Mouse (Mus musculus): Measurements from ENCODE around the gene Eif4g3. TPM values are rescaled to one million over a fixed set of nuclear protein-coding genes. Genes with fewer than 3 reads are reported as not detected.

Gene Eif4g3
- polyA plus RNA-seq, 1 experiment from 2014 or later: 49.5 TPM

GRCm38 (mm10) chr4:138180719-138181118 lies 187.9 kb downstream of the Eif4g3 start:
- no peak overlapping the region for H3K4me3 ChIP-seq (replicated peaks)
- no peaks in the 10 kb centered on the region for H3K4me1 ChIP-seq
- H3K27me3 ChIP-seq (replicated peaks): no peaks in the 10 kb centered on the region
- no peaks in the 10 kb centered on the region for H3K9me3 ChIP-seq (replicated peaks)
- peaks cover 93% of the 10 kb centered on the region for H3K36me3 ChIP-seq
- no peak overlapping the region for H3K27ac ChIP-seq (replicated peaks)
- H3K9ac ChIP-seq (replicated peaks): no peak overlapping the region
- 95% methylated on average over 4 of the region's 4 CpGs for WGBS
- no peak for ATAC-seq (ENCODE audit: low FRiP score)
- no peak overlapping the region for H3K4me2 ChIP-seq

DNA sequence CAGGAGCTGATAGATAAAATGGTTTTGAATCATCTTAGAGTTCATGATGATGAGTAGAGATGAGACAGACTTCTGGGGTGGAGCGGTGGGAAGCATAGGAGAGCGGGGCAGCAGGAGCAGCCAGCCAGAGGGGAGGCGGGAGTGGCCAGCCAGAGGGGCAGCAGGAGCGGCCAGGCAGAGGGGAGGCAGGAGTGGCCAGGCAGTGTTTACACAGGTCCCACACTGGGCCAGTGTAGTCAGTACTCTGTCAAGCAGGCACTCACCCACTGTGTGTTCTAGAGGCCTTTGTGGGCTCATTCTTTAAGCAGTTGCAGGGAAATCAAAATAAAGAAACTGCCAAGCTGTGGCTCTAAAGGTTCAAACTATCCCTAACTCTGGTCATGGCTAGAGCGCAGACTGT lies 191.2 kb downstream of the Eif4g3 start:
- no peak for ATAC-seq (ENCODE audit: low FRiP score)
- H3K36me3 ChIP-seq: peaks cover 90% of the 10 kb centered on the region
- no peaks in the 10 kb centered on the region for H3K9me3 ChIP-seq (replicated peaks)
- no peak overlapping the region for H3K27ac ChIP-seq (replicated peaks)
- WGBS: 96% methylated on average over 5 of the region's 5 CpGs
- H3K9ac ChIP-seq (replicated peaks): no peak overlapping the region
- H3K27me3 ChIP-seq (replicated peaks): no peaks in the 10 kb centered on the region
- no peak overlapping the region for H3K4me2 ChIP-seq
- H3K4me3 ChIP-seq (replicated peaks): no peak overlapping the region
- no peaks in the 10 kb centered on the region for H3K4me1 ChIP-seq

DNA sequence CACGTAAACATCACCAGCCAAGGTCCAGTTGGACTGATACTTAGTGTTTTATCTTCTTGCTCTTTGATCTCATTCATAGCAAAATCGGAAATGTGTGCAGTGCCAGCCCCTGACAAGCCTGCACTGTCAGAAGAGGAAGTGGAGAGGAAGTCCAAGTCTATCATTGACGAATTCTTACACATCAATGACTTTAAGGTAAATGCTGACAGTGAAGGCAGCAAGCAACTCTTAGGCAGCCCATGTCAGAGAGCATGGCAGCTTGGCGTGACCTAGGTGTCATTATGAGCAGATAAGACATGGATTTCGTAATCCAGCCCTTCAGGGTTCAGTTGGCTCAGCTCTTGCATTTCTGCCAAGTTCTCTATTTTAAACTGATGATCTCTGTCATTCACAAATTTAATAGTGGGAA lies 191.8 kb downstream of the Eif4g3 start:
- WGBS: 92% methylated on average over 5 of the region's 5 CpGs
- no peaks in the 10 kb centered on the region for H3K9me3 ChIP-seq (replicated peaks)
- no peak overlapping the region for H3K9ac ChIP-seq (replicated peaks)
- peaks cover 91% of the 10 kb centered on the region for H3K36me3 ChIP-seq
- ATAC-seq (ENCODE audit: low FRiP score): no peak
- H3K4me3 ChIP-seq (replicated peaks): no peak overlapping the region
- no peaks in the 10 kb centered on the region for H3K4me1 ChIP-seq
- no peak overlapping the region for H3K27ac ChIP-seq (replicated peaks)
- H3K4me2 ChIP-seq: no peak overlapping the region
- H3K27me3 ChIP-seq (replicated peaks): no peaks in the 10 kb centered on the region

GRCm38 (mm10) chr4:138185961-138186360 lies 193.1 kb downstream of the Eif4g3 start:
- Histone ChIP-seq H3K4me1 (no peaks in the 10 kb centered on the region), H3K4me3 (replicated peaks) (no peak overlapping the region), H3K4me2 (no peak overlapping the region), H3K27me3 (replicated peaks) (no peaks in the 10 kb centered on the region), H3K27ac (replicated peaks) (no peak overlapping the region), H3K9me3 (replicated peaks) (no peaks in the 10 kb centered on the region), H3K9ac (replicated peaks) (no peak overlapping the region), H3K36me3 (peaks cover 91% of the 10 kb centered on the region)
- ATAC-seq (ENCODE audit: low FRiP score): no peak
- 96% methylated on average over 7 of the region's 7 CpGs for WGBS

DNA sequence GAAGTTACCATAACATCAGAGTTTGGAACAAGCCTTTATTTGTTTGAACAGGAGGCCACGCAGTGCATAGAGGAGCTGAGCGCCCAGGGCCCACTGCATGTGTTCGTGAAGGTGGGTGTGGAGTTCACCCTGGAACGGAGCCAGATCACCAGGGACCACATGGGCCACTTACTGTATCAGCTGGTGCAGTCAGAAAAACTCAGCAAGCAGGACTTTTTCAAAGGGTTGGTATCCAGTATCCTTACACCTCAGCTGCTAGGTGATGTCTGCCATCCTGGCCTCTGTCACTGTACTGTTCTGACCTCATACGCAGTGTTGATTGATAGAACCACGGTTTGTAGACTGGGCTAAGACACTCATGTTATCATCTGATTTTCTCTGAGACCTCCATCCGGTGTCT lies 195.2 kb downstream of the Eif4g3 start:
- H3K27me3 ChIP-seq (replicated peaks): no peaks in the 10 kb centered on the region
- H3K9ac ChIP-seq (replicated peaks): no peak overlapping the region
- no peak overlapping the region for H3K27ac ChIP-seq (replicated peaks)
- H3K4me2 ChIP-seq: no peak overlapping the region
- no peak overlapping the region for H3K4me3 ChIP-seq (replicated peaks)
- H3K36me3 ChIP-seq: peaks cover 93% of the 10 kb centered on the region
- no peaks in the 10 kb centered on the region for H3K4me1 ChIP-seq
- WGBS: 88% methylated on average over 7 of the region's 7 CpGs
- no peak for ATAC-seq (ENCODE audit: low FRiP score)
- H3K9me3 ChIP-seq (replicated peaks): no peaks in the 10 kb centered on the region

GRCm38 (mm10) chr4:138192561-138192960 lies 199.7 kb downstream of the Eif4g3 start:
- no peak overlapping the region for H3K27ac ChIP-seq (replicated peaks)
- no peak overlapping the region for H3K4me2 ChIP-seq
- no peak overlapping the region for H3K9ac ChIP-seq (replicated peaks)
- peaks cover 93% of the 10 kb centered on the region for H3K36me3 ChIP-seq
- WGBS: 92% methylated on average over 5 of the region's 5 CpGs
- no peaks in the 10 kb centered on the region for H3K4me1 ChIP-seq
- H3K4me3 ChIP-seq (replicated peaks): no peak overlapping the region
- no peaks in the 10 kb centered on the region for H3K9me3 ChIP-seq (replicated peaks)
- no peak for ATAC-seq (ENCODE audit: low FRiP score)
- H3K27me3 ChIP-seq (replicated peaks): no peaks in the 10 kb centered on the region

- H3K9me3 ChIP-seq (replicated peaks): no peaks in the 10 kb centered on the region
- H3K4me2 ChIP-seq: no peak overlapping the region
- H3K4me1 ChIP-seq: no peaks in the 10 kb centered on the region
- no peak overlapping the region for H3K4me3 ChIP-seq (replicated peaks)
- peaks cover 89% of the 10 kb centered on the region for H3K36me3 ChIP-seq
- H3K9ac ChIP-seq (replicated peaks): no peak overlapping the region
- WGBS: 98% methylated on average over 3 of the region's 3 CpGs
- ATAC-seq (ENCODE audit: low FRiP score): no peak
- H3K27ac ChIP-seq (replicated peaks): no peak overlapping the region
- no peaks in the 10 kb centered on the region for H3K27me3 ChIP-seq (replicated peaks)
These were observed 207.9 kb downstream of the Eif4g3 start for GRCm38 (mm10) chr4:138200769-138201168.

DNA sequence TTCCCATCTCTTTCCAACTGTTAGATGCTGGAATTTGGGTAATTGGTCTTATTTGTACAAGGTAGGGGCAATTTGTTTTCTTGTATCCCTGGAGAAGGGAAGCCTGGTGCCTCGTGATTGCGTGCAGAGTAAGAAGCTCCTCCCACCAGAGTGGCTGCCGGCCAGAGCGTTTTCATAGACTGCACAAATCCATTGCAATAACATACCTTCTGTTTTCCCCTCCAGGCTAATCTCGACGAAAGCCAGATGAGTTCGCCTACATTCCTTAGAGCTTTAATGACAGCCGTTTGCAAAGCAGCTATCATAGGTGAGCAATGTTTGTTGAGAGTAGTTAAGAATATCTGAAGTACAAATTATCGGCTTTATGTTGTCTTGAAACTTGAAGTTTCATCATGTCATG lies 208.9 kb downstream of the Eif4g3 start:
- no peak overlapping the region for H3K4me3 ChIP-seq (replicated peaks)
- H3K27ac ChIP-seq (replicated peaks): no peak overlapping the region
- H3K27me3 ChIP-seq (replicated peaks): no peaks in the 10 kb centered on the region
- ATAC-seq (ENCODE audit: low FRiP score): no peak
- no peak overlapping the region for H3K4me2 ChIP-seq
- H3K9me3 ChIP-seq (replicated peaks): no peaks in the 10 kb centered on the region
- H3K9ac ChIP-seq (replicated peaks): no peak overlapping the region
- peaks cover 83% of the 10 kb centered on the region for H3K36me3 ChIP-seq
- no peaks in the 10 kb centered on the region for H3K4me1 ChIP-seq
- 81% methylated on average over 9 of the region's 9 CpGs for WGBS

GRCm38 (mm10) chr4:138210116-138210515 lies 217.3 kb downstream of the Eif4g3 start:
- no peak for ATAC-seq (ENCODE audit: low FRiP score)
- no peak overlapping the region for H3K9ac ChIP-seq (replicated peaks)
- no peaks in the 10 kb centered on the region for H3K9me3 ChIP-seq (replicated peaks)
- H3K27me3 ChIP-seq (replicated peaks): no peaks in the 10 kb centered on the region
- H3K4me1 ChIP-seq: 0 out of 2 replicates have a peak, but pooled peaks cover 2% of the 10 kb centered on the region
- H3K4me2 ChIP-seq: no peak overlapping the region
- 93% methylated on average over 5 of the region's 5 CpGs for WGBS
- no peak overlapping the region for H3K27ac ChIP-seq (replicated peaks)
- peaks cover 42% of the 10 kb centered on the region for H3K36me3 ChIP-seq
- H3K4me3 ChIP-seq (replicated peaks): no peak overlapping the region

DNA sequence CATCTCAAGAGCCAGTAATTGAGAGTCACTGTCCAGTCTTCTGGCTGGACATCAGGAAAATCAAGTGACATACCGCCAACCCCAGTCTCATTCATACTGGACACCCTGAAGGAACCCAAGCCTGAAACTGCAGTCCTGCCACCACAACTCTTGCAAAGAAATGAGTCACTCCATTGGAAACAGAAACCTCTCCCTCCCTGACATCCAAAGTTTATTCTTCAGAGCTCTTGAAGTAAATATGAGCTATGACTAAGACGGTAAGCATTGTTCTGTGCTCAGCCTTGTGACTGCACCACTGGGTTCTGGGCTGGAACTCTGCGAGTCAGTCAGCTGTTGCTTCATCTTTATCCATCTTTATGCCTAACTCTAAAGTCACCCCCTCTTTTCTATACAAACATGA lies 221.0 kb downstream of the Eif4g3 start:
- H3K27me3 ChIP-seq (replicated peaks): no peaks in the 10 kb centered on the region
- no peak overlapping the region for H3K4me2 ChIP-seq
- WGBS: 86% methylated on average over 3 of the region's 3 CpGs
- no peaks in the 10 kb centered on the region for H3K9me3 ChIP-seq (replicated peaks)
- H3K27ac ChIP-seq (replicated peaks): no peak overlapping the region
- no peak for ATAC-seq (ENCODE audit: low FRiP score)
- H3K4me3 ChIP-seq (replicated peaks): no peak overlapping the region
- H3K9ac ChIP-seq (replicated peaks): no peak overlapping the region
- H3K4me1 ChIP-seq: peaks cover 26% of the 10 kb centered on the region
- H3K36me3 ChIP-seq: peaks cover 15% of the 10 kb centered on the region

GRCm38 (mm10) chr4:138215671-138216199 lies 222.9 kb downstream of the Eif4g3 start:
- Histone ChIP-seq H3K4me1 (peaks cover 45% of the 10 kb centered on the region), H3K27ac (replicated peaks) (peak overlapping the region; percentile 100), H3K9ac (replicated peaks) (peak overlapping the region; percentile 99), H3K36me3 (0 out of 2 replicates have a peak, but pooled peaks cover 3% of the 10 kb centered on the region), H3K9me3 (replicated peaks) (no peaks in the 10 kb centered on the region), H3K4me2 (peak overlapping the region; percentile 84), H3K27me3 (replicated peaks) (no peaks in the 10 kb centered on the region), H3K4me3 (replicated peaks) (peak overlapping the region; percentile 81)
- no peak for ATAC-seq (ENCODE audit: low FRiP score)
- WGBS: 39% methylated on average over 13 of the region's 13 CpGs

DNA sequence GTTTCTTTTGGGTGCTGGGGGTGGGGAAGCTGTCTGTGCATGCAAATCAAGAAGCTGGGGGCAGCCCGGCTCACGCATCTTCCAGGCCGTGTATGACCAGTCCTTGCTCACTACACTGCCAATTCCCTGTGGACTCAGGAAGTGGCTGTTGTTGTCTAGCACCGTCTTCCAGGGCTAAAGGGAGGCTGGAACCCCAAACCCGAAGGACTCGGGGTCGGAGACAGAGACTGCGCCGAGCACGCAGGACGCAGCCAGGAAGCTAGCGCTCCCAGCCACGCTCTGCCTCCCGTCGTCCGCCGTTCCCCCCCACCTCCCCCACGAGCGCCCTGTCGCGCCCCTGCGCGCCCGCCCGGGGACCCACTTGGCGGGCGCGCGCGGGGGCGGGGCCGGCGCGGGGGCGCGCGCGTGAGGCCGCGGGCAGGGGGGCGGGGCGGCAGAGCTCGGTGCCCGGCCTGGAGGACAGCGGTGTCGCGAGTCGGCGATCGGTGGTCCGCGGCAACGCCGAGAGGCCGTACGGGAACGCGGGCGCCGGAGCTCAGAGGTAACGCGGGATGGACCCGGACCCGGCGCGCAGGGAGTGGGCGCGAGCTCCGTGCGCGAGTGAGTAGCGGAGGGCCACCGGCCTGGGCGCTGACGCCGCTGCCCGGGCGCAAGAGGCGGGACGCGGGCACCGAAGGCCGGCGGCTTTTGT lies 223.5 kb downstream of the Eif4g3 start, which contains the start of gene Hp1bp3:
Gene Hp1bp3 (plus strand): TSS at position 97 of the 691 bp plus-strand sequence.
- H3K9ac ChIP-seq (replicated peaks): peak within 1 kb of the TSS; percentile 99
- H3K4me1 ChIP-seq: peaks cover 49% of the 10 kb centered on the region
- WGBS: under 1% methylated on average over 73 of the region's 84 CpGs

More for the DNA sequence above, 223.5 kb downstream of the Eif4g3 start, which contains the start of gene Hp1bp3:
- Histone ChIP-seq H3K36me3 (0 out of 2 replicates have a peak, but pooled peaks cover 3% of the 10 kb centered on the region), H3K27ac (replicated peaks) (peak within 1 kb of the TSS; percentile 100), H3K4me3 (replicated peaks) (peak within 1 kb of the TSS; percentile 81), H3K27me3 (replicated peaks) (no peaks in the 10 kb centered on the region), H3K9me3 (replicated peaks) (no peaks in the 10 kb centered on the region), H3K4me2 (peak within 1 kb of the TSS; percentile 84)
- peak; percentile 85 for ATAC-seq (ENCODE audit: low FRiP score)
